Mouse (Mus musculus) liver, embryonic 14.5 days (tissue): ENCODE measurements around the gene Ralgps1.

ENCODE experiments used
- CTCF ChIP-seq: IDR thresholded peaks from 2 replicates; pipeline ENCODE4 v1.5.1; 2016; ENCODE audit warnings: antibody characterized with exemption, low read depth, control low read depth
- EP300 ChIP-seq: IDR thresholded peaks from 2 replicates; pipeline ENCODE4 v1.6.1; 2016; ENCODE audit warnings: antibody characterized with exemption, low read depth

GRCm38 (mm10) chr2:33127271-33127670, 244.0 kb downstream of the Ralgps1 start:
- TF ChIP-seq CTCF (no peak), EP300 (no peak)
